Mouse (Mus musculus) heart, adult 2 months (tissue): ENCODE measurements around the gene Mpg.

ENCODE experiments used
- CTCF ChIP-seq: fragments of 200-600 bp; IDR thresholded peaks from 2 replicates; pipeline ENCODE4 v1.8.1; 2022; ENCODE audit warnings: antibody characterized with exemption, mild to moderate bottlenecking, moderate library complexity
- POLR2A ChIP-seq: fragments of 200-500 bp; IDR thresholded peaks from 2 replicates; pipeline ENCODE4 v1.6.1; 2011; ENCODE audit warnings: mild to moderate bottlenecking, low read depth, low read length, control low read depth; ENCODE audit not compliant: insufficient read depth

GRCm38 (mm10) chr11:32186031-32186430 lies 40.3 kb upstream of the Mpg start:
- TF ChIP-seq POLR2A = no peak
- no peak for TF ChIP-seq CTCF
